Mouse (Mus musculus): ENCODE results near the gene B4galt5. TPM values are rescaled to one million over a fixed set of nuclear protein-coding genes. Genes with fewer than 3 reads are reported as not detected.
A peak's percentile ranks its signal among the peaks of the same experiment; 100 is the strongest.

B4galt5 gene
- polyA plus RNA-seq, 1 experiment from 2014 or later, result 7.3 TPM

DNA sequence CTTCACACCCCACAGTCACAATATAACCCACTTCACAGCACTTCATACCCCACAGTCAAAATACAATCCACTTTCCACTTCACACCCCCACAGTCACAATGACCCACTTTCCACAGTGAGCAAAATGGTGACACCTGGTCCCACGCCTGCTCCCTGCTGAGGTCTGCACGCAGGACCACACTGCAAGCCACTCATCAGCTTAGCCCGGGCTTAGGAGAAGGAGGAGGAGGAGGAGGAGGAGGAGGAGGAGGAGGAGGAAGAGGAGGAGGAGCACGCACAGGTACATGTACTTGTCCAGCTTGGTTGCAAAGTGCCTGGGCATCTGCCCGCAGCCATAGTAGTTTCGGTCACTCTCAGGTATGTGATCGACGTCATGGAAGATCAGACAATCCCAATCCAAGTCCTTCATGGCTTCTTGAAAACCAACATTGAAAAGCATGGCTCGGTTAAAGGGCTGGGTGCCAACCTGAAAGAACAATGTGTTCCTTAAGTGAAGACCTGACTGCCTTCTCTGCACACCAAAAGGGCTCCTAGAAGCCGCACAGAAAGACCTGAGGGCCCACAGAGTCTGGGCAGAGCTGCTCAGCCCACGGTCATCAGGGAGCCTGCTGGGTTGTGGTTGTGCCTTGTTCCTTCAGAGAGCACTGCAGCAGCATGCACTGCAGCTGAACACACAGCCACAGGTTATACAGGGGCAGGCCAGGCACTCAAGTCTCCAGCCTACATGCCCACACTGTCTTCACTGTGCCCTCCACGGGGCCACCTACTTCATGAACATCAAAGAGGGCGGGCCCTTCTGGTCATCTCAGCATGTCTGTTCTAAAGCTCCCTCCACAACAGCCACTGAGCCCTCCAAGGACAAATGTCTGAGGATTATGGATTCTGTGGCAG is 43.4 kb downstream of the B4galt5 start:
- H3K4me1 ChIP-seq, result peaks cover 23% of the 10 kb centered on the region
- DNase-seq (ENCODE audit: low spot score), result no peak
- 93% methylated on average over 13 of the region's 13 CpGs for WGBS
- H3K4me3 ChIP-seq, result no peak overlapping the region
- H3K9me3 ChIP-seq, result no peaks in the 10 kb centered on the region
- peaks cover 76% of the 10 kb centered on the region for H3K36me3 ChIP-seq (replicated peaks)
- no peaks in the 10 kb centered on the region for H3K27me3 ChIP-seq (replicated peaks; ENCODE audit: low read depth, poor library complexity, severe bottlenecking)
- H3K27ac ChIP-seq (replicated peaks), result no peak overlapping the region

DNA sequence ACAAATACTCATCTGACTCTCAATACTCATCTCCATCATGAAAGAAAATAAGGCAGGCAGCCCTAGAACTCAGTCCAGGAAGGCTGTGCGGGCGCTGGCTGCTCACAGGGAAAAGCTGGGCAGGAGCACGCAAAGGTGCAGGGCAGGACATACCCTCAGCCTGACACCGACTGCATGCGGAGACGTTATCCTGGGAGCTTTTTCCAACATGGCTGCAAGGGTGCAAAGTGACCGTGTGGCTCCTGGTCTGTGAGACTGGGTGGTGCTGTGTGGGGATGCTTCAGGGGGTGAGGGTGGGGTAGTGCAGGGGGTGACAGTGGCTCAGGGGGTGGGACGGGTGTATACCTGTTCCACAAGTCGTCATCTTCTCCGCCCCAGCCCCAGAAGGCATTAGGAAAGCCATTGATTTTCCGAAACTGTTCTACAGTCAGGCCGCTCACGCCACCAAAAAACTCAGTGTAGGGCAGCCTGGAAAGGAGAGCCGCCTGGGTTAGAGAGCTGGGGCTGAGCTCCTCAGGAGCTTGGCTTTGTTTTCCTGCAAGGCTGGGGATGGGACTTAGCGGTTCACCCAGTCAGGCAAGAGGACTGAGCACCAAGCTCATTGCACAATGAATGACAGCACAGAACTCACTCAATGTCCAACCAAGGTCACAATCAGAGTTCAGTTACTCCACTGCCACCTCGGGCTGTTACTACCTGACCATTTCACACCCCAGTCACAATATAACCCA is 44.2 kb downstream of the B4galt5 start:
- H3K27me3 ChIP-seq (replicated peaks; ENCODE audit: low read depth, poor library complexity, severe bottlenecking), result no peaks in the 10 kb centered on the region
- H3K9me3 ChIP-seq, result no peaks in the 10 kb centered on the region
- no peak overlapping the region for H3K4me3 ChIP-seq
- no peak overlapping the region for H3K27ac ChIP-seq (replicated peaks)
- no peak for DNase-seq (ENCODE audit: low spot score)
- peaks cover 81% of the 10 kb centered on the region for H3K36me3 ChIP-seq (replicated peaks)
- H3K4me1 ChIP-seq, result peaks cover 25% of the 10 kb centered on the region
- WGBS, result 91% methylated on average over 16 of the region's 16 CpGs

DNA sequence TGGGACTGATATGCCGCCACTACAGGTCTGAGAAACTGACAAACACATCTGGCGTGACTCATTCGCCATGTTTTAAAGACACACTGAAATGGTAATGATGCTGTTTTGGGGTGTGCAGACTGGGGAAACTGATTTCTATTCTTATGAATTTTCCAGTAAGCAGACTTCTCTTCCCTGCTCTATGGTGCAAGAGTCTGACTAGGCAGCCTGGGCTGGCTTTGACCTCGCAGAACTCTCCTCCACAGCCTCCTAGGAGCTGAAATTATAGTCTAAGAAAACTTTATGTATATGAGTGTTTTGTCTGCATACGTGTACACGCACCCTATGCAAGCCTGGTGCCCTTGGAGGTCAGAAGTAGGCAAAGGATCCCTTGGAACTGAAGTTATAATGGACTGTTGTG is 45.2 kb downstream of the B4galt5 start:
- H3K4me1 ChIP-seq, result peaks cover 35% of the 10 kb centered on the region
- H3K4me3 ChIP-seq, result no peak overlapping the region
- H3K27ac ChIP-seq (replicated peaks), result no peak overlapping the region
- H3K9me3 ChIP-seq, result no peaks in the 10 kb centered on the region
- H3K27me3 ChIP-seq (replicated peaks; ENCODE audit: low read depth, poor library complexity, severe bottlenecking), result no peaks in the 10 kb centered on the region
- 90% methylated on average over 6 of the region's 6 CpGs for WGBS
- DNase-seq (ENCODE audit: low spot score), result no peak
- peaks cover 81% of the 10 kb centered on the region for H3K36me3 ChIP-seq (replicated peaks)

DNA sequence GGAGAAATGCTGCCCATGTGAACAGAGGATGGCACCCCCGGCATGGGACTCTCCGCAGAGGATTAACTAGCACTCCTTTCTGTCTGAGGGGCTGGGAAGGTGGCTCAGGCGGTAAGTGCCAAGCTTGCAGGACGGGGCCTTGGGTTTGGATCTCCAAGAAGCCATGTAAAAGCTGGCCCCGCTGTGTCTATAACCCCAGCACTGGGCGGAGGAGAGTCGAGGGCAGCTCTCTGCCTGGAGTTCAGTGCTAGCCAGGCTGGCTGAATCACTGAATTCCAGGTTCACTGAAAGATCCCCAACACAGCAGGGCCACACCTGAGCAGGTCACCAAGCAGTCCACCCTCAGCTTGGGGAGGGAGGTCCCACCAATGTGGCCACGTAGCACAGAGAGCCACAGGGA is 45.8 kb downstream of the B4galt5 start:
- Histone ChIP-seq H3K27ac (replicated peaks) (no peak overlapping the region), H3K27me3 (replicated peaks; ENCODE audit: low read depth, poor library complexity, severe bottlenecking) (no peaks in the 10 kb centered on the region), H3K9me3 (no peaks in the 10 kb centered on the region), H3K36me3 (replicated peaks) (peaks cover 80% of the 10 kb centered on the region), H3K4me3 (no peak overlapping the region), H3K4me1 (peaks cover 41% of the 10 kb centered on the region)
- DNase-seq (ENCODE audit: low spot score), result no peak
- 88% methylated on average over 8 of the region's 8 CpGs for WGBS

DNA sequence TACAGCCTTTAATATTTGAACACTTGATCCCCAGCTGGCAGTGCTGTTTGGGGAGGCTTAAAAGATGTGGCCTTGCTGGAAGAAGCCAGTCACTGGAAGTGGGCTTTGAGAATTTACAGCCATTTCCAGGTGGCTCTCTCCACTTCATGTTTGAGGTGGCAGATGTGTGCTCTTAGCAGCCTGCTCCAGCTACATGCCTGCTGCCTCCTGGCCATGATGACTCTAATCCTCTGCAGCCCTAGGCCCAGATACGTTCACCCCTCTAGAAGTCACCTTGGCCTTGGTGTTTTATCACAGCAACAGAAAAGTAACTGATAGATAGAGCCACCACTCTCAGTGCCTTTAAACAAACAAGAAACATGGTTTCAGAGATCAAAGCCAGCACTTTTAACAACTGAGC is 46.3 kb downstream of the B4galt5 start:
- Histone ChIP-seq H3K9me3 (no peaks in the 10 kb centered on the region), H3K4me3 (no peak overlapping the region), H3K27me3 (replicated peaks; ENCODE audit: low read depth, poor library complexity, severe bottlenecking) (no peaks in the 10 kb centered on the region), H3K4me1 (peaks cover 38% of the 10 kb centered on the region), H3K36me3 (replicated peaks) (peaks cover 81% of the 10 kb centered on the region), H3K27ac (replicated peaks) (no peak overlapping the region)
- WGBS, result 72% methylated on average over 1 of the region's 1 CpGs
- no peak for DNase-seq (ENCODE audit: low spot score)

DNA sequence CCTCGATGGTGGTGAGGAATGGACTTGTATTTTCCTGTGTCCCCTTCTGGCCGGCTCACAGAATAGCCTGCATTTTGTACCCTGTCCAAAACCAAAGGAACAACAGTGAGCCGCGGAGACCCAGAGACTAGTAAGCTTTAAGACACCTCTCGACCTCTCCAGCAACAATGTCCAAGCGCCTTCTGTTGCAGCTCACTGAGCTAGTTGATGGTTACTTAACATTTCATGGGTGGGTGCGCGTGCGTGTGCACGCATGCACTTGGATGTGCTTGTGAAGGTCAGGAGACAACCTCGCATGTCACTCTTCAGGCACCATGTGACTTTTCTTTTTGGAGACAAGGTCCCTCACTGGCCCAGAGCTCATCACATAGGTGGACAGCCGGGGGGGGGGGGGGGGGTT is 47.0 kb downstream of the B4galt5 start:
- DNase-seq (ENCODE audit: low spot score), result no peak
- 92% methylated on average over 12 of the region's 12 CpGs for WGBS
- Histone ChIP-seq H3K9me3 (no peaks in the 10 kb centered on the region), H3K4me1 (peaks cover 32% of the 10 kb centered on the region), H3K27ac (replicated peaks) (no peak overlapping the region), H3K36me3 (replicated peaks) (peaks cover 75% of the 10 kb centered on the region), H3K4me3 (no peak overlapping the region), H3K27me3 (replicated peaks; ENCODE audit: low read depth, poor library complexity, severe bottlenecking) (no peaks in the 10 kb centered on the region)

DNA sequence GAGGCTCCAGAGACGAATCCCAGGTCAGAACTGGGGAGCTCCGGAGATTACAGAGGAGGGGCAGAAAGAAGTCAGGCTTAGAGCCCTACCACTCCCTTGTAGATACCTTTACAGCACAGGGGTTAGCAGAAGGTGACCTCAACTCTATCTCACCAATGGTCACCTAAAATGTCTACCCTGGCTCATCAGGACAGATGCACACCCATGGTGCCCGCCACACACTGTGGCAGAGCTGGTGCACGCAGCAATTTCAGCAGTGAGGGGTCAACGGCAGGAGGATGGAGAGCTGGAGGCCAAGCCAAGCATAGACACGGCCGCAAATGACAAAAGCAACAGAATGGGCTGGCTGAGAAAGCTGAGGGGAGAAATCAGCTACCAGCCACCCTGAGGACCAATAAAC is 47.4 kb downstream of the B4galt5 start:
- Histone ChIP-seq H3K27me3 (replicated peaks; ENCODE audit: low read depth, poor library complexity, severe bottlenecking) (no peaks in the 10 kb centered on the region), H3K27ac (replicated peaks) (no peak overlapping the region), H3K36me3 (replicated peaks) (peaks cover 71% of the 10 kb centered on the region), H3K9me3 (no peaks in the 10 kb centered on the region), H3K4me1 (peaks cover 28% of the 10 kb centered on the region), H3K4me3 (no peak overlapping the region)
- WGBS, result 91% methylated on average over 7 of the region's 7 CpGs
- DNase-seq (ENCODE audit: low spot score), result no peak

DNA sequence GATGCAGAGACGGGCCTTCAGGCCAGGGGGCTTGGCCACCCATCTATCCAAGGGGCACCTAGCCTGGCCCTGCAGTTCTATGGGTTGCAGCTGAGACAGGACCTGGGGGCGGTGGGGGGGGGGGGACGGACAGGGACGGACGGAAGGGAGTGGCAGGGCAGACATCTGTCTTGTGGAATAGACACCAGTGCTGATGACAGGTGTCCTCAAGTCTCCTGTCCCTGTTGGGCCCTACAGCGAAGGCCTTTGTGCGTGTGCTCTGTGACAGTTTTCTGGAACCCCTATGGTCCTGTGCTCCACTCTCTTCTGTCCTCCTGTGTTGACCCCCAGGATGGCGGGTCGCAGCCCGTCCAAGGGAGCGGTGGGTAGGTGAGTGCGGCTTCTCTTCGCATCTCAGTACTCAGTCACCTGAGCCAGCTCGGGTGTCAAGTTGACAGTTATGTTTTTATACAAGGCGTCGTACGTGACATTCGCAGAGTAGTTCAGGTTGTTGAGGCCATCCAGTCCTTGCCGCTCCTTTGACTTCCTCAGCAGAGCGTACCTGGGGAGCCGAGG is 48.0 kb downstream of the B4galt5 start:
- peaks cover 65% of the 10 kb centered on the region for H3K36me3 ChIP-seq (replicated peaks)
- no peak for DNase-seq (ENCODE audit: low spot score)
- no peak overlapping the region; the same call in 1 of the 2 replicates for H3K27ac ChIP-seq (replicated peaks)
- no peaks in the 10 kb centered on the region for H3K27me3 ChIP-seq (replicated peaks; ENCODE audit: low read depth, poor library complexity, severe bottlenecking)
- peaks cover 26% of the 10 kb centered on the region for H3K4me1 ChIP-seq
- WGBS, result 90% methylated on average over 21 of the region's 21 CpGs
- H3K9me3 ChIP-seq, result no peaks in the 10 kb centered on the region
- H3K4me3 ChIP-seq, result no peak overlapping the region

DNA sequence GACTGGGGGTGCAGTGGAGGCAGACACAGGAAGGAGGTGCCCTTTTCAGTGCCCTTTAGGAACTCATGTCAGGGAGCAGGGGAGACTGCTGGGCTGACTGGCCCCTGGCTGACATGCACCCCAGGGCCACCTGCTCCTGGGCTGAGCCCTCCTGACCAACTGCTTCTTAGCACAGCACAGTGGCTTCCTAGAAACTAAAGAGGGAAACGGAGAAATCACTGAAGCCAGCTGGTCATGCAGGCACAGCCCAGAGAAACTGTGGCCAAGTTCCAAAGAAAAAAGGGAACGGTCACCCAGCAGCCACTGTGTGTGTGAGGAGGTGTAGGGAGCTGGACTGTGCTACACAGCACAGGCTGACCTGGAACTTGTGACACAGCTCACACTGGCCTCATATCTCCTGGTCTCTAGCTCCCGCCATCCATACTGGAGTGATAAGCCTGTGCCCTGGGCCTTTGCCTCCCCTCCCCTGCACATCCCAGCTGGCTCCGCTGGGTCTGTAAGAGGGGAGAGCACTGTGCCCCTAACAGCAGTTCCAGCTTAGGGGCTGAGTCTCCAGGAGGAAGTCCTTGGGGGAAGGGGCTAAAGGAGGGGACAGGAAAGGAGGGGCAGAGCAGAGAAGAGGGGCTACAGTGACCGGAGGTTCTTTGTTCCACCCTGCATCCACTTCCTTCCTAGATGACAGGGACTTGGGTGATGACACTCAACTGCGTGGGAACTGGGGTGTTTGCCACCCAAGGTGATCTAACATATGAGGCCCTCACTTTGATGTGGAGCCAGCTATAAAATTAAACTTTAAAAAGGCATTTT is 48.9 kb downstream of the B4galt5 start:
- peaks cover 29% of the 10 kb centered on the region for H3K4me1 ChIP-seq
- H3K36me3 ChIP-seq (replicated peaks), result peaks cover 56% of the 10 kb centered on the region
- WGBS, result 75% methylated on average over 6 of the region's 6 CpGs
- no peaks in the 10 kb centered on the region for H3K9me3 ChIP-seq
- H3K4me3 ChIP-seq, result no peak overlapping the region
- no peaks in the 10 kb centered on the region for H3K27me3 ChIP-seq (replicated peaks; ENCODE audit: low read depth, poor library complexity, severe bottlenecking)
- no peak for DNase-seq (ENCODE audit: low spot score)
- H3K27ac ChIP-seq (replicated peaks), result peak overlapping the region; percentile 74

DNA sequence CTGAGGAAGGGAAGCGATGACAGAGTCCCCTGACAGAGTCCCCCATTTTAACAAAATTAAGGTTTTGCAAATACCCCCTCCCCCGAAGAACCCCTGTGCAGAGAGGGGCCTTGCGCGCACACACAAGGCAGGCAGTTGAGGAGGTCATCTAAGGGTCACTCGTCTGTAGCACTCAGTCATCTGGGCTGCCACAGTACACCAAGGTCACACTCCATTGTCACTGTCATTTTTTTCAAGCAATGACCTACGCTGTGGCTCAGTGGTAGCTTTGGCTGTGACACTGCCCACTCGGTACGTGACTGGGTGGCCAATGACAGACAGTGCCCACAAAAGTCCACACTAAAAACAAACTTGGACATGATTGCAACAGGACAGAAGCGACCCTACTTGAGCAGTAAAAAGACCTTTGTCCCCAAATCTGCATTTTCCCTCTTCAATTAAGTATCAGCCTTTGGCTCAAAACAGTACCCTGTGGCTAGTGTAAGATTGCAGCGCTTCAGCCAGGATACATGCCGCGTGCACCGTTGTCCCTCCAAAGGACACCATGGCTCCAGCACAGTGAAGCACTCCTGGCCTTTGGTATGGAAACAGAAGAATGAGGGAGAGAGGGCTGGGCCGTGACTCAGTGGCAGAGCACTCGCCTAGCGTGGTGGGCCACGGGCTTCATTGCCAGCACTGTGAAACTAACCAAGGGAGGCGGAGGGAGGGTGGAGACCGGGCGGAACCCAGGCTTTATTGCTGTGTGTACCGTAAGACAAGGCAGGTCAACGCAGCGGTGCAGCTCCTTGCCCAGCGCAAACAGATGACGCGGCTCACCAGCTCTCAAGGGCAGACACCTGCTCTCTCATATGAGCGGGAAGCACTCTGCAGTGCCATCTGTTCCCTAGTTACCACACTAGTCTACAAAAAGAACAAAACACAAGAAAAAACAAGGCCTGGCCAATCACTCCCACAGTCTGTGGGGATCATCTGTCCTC is 50.0 kb downstream of the B4galt5 start:
- H3K4me3 ChIP-seq, result no peak overlapping the region
- peaks cover 40% of the 10 kb centered on the region for H3K4me1 ChIP-seq
- no peaks in the 10 kb centered on the region for H3K27me3 ChIP-seq (replicated peaks; ENCODE audit: low read depth, poor library complexity, severe bottlenecking)
- H3K27ac ChIP-seq (replicated peaks), result peak overlapping the region; percentile 74; the same call in 1 of the 2 replicates
- peaks cover 46% of the 10 kb centered on the region for H3K36me3 ChIP-seq (replicated peaks)
- H3K9me3 ChIP-seq, result no peaks in the 10 kb centered on the region
- peak; percentile 21 for DNase-seq (ENCODE audit: low spot score)
- 84% methylated on average over 27 of the region's 27 CpGs for WGBS

DNA sequence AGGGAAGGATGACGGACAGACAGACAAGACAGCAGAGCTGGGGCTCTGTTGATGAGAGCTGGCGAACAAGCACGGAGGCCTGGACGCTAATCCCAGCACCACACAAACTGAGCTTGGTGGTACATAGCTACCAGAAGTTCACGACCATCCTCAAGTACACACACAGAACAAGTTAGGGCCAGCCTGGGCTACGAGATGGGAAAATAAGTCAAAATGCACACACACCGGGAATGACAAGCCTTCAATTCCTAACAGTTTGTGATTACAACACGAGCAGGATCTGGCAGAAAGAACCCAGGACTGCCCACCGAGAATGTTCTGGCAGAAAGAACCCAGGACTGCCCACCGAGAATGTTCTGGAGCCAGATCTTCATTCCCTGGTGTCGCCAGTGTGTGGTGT is 51.0 kb downstream of the B4galt5 start:
- Histone ChIP-seq H3K27ac (replicated peaks) (no peak overlapping the region), H3K27me3 (replicated peaks; ENCODE audit: low read depth, poor library complexity, severe bottlenecking) (no peaks in the 10 kb centered on the region), H3K4me3 (no peak overlapping the region), H3K36me3 (replicated peaks) (peaks cover 39% of the 10 kb centered on the region), H3K9me3 (no peaks in the 10 kb centered on the region), H3K4me1 (peaks cover 48% of the 10 kb centered on the region)
- 93% methylated on average over 11 of the region's 11 CpGs for WGBS
- DNase-seq (ENCODE audit: low spot score), result no peak
